Mouse (Mus musculus) cortical plate, adult 2 months (tissue): ENCODE data around the gene Fbxl5.

Experiments used
- CTCF ChIP-seq: fragments of 200-500 bp; IDR thresholded peaks from 2 replicates; pipeline ENCODE4 v1.5.1; 2011; ENCODE audit warnings: mild to moderate bottlenecking, control low read depth, low read length; ENCODE audit not compliant: insufficient read depth; ENCODE audit errors: extremely low read depth
- POLR2A ChIP-seq: fragments of 200-500 bp; IDR thresholded peaks from 2 replicates; pipeline ENCODE4 v1.6.1; 2011; ENCODE audit warnings: mild to moderate bottlenecking, low read length, control low read depth; ENCODE audit not compliant: insufficient read depth; ENCODE audit errors: extremely low read depth

- TF ChIP-seq POLR2A (no peak), CTCF (no peak)
Observed at GRCm38 (mm10) chr5:43806914-43807313, 14.5 kb downstream of the Fbxl5 start.
